Mouse (Mus musculus) olfactory bulb, adult 2 months (tissue): ENCODE results near the gene Siglecg.

Experiments
- CTCF ChIP-seq: fragments of 200-500 bp; IDR thresholded peaks from 2 replicates; pipeline ENCODE4 v1.5.1; 2012; ENCODE audit warnings: low read depth, mild to moderate bottlenecking, low read length, moderate library complexity; ENCODE audit not compliant: insufficient read depth
- POLR2A ChIP-seq: fragments of 200-500 bp; IDR thresholded peaks from 2 replicates; pipeline ENCODE4 v1.6.1; 2012; ENCODE audit warnings: mild to moderate bottlenecking, low read depth, low read length, moderate library complexity; ENCODE audit not compliant: insufficient read depth

- TF ChIP-seq CTCF (no peak), POLR2A (no peak)
These were observed 35.3 kb downstream of the Siglecg start for GRCm38 (mm10) chr7:43443126-43443916.
